Mouse (Mus musculus): ENCODE data around the gene Sgpp1. TPM values are rescaled to one million over a fixed set of nuclear protein-coding genes. Genes with fewer than 3 reads are reported as not detected.

Gene Sgpp1
- total RNA-seq (2021) = 10 to 100 TPM; 25.9 to 27.2 TPM

DNA sequence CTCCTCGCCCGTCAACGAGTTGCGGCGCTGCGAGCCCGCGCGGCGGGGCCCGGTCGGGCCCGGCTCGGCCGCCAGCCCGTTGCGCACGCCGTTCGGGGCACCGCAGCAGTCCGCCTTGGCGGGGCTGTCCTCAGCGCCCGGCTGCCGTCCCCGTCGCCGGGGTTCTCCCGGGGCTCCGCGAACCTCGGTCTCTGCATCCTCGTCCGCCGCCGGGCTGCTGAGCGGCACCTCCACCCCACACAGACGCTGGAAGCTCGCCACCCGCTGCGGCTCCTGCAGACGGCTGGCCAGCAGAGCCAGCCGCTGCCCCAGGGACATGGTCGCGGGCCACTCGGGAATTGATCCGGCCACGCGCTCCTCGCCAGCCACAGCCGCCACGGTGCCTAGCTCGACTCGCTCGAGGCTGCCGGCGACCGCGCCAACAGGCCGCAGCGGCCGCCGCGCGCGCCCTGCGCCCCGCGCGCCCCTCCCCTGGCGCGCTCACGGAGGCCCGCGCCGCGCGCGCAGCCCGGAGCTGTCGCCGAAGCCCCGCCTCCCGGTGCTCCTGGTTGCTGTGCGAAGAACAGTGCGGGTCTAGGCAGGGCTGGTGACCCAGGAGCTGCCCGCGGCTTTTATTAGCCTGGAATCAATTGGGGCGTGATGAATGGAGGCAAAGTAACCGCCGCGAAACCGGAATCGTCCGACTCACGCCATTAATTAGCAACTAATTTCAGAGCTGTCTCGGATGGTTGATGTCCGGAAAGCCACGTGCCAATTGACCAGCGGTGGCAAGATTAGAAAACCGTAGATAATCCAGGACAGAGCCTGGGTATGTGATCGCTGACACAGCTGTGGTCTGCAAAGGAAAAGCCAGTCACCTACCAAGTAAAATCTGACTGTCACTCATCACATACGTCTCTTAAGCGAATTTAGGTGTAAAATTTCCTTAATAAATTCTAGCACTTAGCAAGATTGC, at the start of gene Sgpp1:
Sgpp1 (minus strand) TSS at position 484 of the 955 bp plus-strand sequence.
- intact Hi-C loops (cut with DNase I) = no loop called here
- peak; percentile 82 for DNase-seq

DNA sequence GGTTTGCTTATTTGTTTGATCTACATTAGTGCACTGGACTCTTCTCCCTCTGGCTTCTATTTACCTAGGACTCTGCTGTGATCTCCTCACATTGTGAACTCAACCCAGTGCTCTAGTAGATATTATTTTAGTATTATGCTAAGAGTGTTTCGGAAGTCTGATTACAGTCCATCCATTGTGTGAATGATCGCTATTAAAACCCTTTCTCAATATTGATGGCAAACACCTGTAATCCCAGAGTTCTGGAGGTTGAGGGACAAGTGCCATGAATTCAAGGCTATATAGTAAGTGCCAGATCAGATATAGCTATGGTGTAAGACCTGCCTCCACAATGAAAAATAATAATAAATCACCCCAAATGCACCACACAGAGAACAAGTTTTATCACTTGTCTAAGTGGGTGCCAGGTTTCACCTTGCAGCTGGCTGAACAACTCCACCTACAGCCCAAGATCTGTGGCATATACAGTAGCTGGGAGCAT, 48.8 kb upstream of the Sgpp1 start:
- DNase-seq = no peak
- intact Hi-C loops (cut with DNase I) = no loop called here

GRCm38 (mm10) chr12:75781995-75782394, 46.5 kb upstream of the Sgpp1 start:
- no peak for DNase-seq
- intact Hi-C loops (cut with DNase I) = no loop called here

DNA sequence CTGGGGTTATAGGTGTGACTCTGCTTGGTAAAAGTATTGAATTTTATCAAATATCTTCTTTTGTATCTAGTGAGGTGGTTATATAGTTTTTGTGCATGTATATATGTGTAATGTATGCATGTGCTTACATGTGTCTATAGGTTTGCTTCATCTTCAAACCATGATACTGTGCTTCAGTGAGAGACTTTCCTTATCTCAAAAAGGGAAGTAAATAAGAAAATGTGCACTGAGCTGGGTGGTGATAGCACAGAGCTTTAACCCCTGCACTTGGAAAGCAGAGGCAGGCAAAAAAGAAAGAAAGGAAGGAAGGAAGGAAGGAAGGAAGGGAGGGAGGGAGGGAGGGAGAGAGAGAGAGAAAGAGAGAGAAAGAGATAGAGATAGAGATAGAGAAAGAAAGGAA, 45.9 kb upstream of the Sgpp1 start:
- intact Hi-C loops (cut with DNase I) = no loop called here

GRCm38 (mm10) chr12:75772424-75773034, 37.0 kb upstream of the Sgpp1 start:
- peak; percentile 33 for DNase-seq
- intact Hi-C loops (cut with DNase I) = no loop called here

More for the DNA sequence above, 45.9 kb upstream of the Sgpp1 start:
- no peak for DNase-seq

DNA sequence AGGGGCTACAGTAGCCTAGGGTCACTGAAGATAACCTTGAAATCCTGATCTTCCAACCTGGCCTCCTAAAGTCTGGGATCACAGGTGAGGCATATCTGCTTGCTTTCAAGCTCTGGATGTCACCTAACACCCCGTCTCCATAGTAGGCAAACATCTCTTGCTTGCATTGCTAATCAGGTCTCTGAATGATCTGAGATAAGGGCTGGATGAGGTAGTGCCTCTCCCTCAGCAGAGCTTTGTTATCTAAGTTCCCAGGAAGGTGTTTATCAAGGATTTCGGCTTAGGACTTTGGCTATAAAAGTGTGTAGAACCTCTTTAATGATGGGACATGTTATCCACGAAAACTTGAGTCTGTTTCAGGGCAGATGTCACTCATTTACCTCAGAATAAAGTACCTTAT, 35.9 kb upstream of the Sgpp1 start:
- intact Hi-C loops (cut with DNase I) = no loop called here
- DNase-seq = no peak

GRCm38 (mm10) chr12:75766885-75767317, 31.4 kb upstream of the Sgpp1 start:
- intact Hi-C loops (cut with DNase I) = no loop called here

DNA sequence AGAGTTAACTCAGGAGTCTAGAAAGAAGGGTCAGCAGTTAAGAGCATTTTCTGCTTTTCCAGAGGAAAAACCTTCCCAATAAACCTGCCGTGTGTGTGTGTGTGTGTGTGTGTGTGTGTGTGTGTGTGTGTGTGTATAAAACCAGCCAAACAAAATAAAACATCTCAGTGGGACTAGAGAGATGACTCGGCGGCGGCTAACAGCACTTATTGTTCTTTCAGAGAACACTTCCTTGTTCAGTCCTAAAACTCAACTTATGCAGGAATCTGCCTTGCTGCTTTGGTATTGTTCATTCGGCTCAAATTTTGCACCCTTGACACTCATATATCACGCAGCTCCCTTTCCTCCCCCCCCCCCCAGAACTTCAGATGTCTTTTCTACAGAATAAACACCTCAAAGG, 30.9 kb upstream of the Sgpp1 start:
- DNase-seq = no peak
- intact Hi-C loops (cut with DNase I) = no loop called here

More at GRCm38 (mm10) chr12:75766885-75767317, 31.4 kb upstream of the Sgpp1 start:
- DNase-seq = no peak

GRCm38 (mm10) chr12:75765751-75766150, 30.2 kb upstream of the Sgpp1 start:
- no peak for DNase-seq
- intact Hi-C loops (cut with DNase I) = no loop called here

DNA sequence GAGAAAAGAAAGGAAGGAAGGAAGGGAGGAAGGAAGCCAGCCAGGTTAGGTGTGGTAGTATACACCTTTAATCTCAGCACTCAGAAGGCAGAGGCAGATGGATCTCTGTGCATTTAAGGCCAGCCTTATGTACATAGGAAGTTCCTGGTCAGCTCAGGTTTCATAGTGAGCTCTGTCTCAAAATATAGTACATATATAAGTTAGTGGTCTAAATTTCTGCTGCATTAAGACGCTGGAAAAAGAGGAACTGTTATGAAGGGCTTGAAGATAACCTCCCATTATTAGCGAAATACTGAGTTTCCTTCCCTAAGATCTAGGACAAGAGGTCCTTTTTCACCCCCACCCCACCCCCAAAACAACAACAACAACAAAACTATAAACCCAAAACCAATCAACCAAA, 20.9 kb upstream of the Sgpp1 start:
- intact Hi-C loops (cut with DNase I) = no loop called here
- no peak for DNase-seq

DNA sequence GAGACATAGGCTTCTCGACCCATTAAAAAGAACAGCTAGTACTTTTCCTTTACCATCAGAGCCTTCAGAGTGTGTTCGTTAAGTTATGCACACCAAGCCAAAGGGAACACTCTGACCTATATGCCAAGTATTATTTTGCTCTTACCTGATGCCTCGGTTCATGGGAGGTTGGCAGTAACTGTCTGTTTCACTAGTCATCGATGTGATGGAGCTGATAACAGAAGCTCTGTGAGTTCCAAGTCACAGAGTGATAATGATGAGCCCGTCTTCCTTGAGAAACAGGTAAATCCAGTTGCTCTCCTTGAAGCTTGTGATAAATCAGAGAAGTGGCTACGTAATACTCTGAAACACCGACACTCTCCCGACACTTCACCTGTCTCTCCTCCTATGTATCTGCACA, 18.2 kb upstream of the Sgpp1 start:
- intact Hi-C loops (cut with DNase I) = no loop called here

DNA sequence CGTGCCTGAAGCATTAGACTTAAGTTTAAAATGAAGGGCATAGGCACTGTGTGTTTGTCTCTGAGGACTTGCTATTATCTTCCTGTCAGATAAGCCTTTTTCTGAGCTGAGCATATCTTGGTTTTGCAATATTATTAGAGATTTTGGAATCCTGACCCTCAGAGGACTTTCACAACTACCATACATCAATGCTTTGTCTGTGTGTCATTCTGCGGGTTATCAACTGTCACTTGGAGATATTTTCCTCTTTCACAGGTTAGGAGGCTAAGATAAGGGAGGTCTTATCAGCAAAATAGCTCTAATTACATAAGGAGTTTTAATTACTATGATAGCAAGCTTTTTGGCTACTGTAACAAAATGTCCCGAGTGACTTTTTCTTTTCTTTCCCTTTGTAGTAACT, 16.5 kb upstream of the Sgpp1 start:
- intact Hi-C loops (cut with DNase I) = no loop called here
- DNase-seq = no peak

More for the DNA sequence above, 18.2 kb upstream of the Sgpp1 start:
- no peak for DNase-seq

DNA sequence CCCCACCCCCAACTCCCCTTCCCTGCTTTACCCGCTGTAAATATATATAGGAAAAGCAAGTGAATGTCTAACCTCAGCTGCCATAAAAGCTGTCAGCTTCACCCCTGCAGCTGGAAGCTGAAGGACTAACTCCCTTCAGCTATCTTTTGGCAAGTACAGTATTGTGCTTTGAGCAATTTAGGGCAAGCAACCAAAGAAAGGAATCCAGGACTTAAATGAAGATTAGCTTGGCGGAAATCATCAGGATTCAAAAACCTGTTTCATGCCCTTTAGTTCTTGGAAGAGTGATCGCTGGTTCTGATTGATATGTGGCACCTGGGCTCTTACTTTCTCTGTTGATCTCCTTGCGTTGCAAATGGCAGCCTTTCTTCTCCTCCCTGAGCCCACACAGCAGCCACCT, 13.0 kb upstream of the Sgpp1 start:
- no peak for DNase-seq
- intact Hi-C loops (cut with DNase I) = no loop called here

DNA sequence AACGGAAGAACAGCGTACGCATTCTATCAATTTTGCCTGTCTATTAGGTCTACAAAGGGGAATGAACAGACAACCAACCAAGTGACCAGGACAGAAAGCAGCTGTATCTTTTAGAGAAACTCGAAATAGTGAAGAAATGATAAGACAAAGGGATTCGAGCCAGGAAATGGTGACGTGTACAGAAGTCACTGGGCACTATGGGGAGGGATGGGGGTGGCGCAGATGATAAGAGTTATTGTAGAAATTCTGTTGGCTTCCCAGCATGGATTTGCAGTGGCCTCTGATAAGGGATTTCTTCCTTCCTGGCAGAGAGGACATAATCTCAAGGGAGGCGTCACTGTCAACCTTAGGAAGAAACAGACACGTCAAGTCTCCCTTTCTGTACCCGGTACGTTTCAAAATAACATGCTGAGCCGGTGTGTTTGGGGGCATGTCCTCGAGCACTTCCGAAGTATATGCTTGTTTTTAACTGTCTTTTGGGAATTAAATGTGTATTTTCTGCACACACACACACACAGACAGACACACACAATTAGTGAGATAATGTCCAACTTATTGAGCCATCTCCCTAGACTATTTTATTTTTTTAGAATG, 10.3 kb upstream of the Sgpp1 start:
- no peak for DNase-seq
- intact Hi-C loops (cut with DNase I) = no loop called here

GRCm38 (mm10) chr12:75742101-75742500, 6.6 kb upstream of the Sgpp1 start:
- no peak for DNase-seq

DNA sequence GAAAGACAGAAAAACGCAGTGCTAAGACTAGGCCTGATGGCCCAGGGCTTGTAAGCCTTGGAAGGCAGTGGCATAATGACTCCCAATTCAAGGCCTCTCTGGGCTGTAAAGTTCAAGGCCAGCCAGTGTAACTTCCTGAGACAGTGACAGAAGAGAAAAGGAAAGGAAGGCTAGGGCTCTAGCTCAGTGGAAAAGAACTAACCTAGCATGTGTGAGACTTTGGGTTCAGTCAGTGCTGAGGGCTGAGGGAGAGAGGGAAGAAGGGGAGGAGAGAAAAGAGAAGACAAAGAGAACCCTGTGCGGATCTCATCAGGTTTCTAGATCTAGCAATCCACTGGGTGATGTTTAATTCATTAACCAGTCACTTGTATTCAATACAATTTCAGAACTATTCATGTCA, 5.7 kb upstream of the Sgpp1 start:
- intact Hi-C loops (cut with DNase I) = no loop called here
- DNase-seq = no peak

More at GRCm38 (mm10) chr12:75742101-75742500, 6.6 kb upstream of the Sgpp1 start:
- intact Hi-C loops (cut with DNase I) = no loop called here

DNA sequence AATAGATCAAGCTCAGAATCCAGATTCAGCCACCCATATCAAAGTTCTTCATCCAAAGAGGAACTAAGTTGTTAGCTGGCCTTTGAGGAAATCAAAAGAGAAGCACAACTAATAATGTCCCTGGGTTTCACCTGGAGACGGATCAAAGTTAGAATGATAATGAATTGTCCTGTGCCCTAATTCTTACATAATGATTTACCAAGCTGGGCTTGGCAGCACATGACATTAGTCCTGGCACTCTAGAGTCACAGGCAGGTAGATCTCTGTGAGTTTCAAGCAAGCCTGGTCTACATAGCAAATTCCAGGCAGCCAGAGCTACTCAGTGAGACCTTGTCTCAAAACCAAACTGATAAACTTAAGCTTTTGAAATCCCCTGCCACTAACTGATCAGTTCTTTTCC, 4.9 kb upstream of the Sgpp1 start:
- DNase-seq = no peak
- intact Hi-C loops (cut with DNase I) = no loop called here

GRCm38 (mm10) chr12:75739611-75740010, 4.1 kb upstream of the Sgpp1 start:
- intact Hi-C loops (cut with DNase I) = no loop called here
- no peak for DNase-seq

- intact Hi-C loops (cut with DNase I) = no loop called here
- peak; percentile 10 for DNase-seq
Observed at GRCm38 (mm10) chr12:75736296-75736695, 767 bp upstream of the Sgpp1 start.

DNA sequence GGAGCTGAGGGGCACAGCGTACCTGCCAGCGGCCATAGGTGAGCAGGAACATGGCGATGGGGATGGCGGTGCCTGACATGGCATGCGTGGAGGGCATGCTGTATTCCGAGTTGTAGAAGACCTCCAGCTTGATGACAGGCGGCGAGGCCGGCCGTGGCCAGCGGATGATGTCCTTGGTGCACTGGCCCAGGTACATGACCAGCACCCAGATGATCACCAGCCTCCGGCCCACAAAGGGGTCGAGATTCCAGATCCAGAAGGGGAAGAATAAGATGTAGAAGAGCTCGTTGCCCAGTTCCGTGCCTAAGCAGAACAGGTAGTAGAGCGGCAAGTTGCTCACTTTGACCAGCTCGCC, 661 bp downstream of the Sgpp1 start:
- intact Hi-C loops (cut with DNase I) = no loop called here
- DNase-seq = peak; percentile 27

DNA sequence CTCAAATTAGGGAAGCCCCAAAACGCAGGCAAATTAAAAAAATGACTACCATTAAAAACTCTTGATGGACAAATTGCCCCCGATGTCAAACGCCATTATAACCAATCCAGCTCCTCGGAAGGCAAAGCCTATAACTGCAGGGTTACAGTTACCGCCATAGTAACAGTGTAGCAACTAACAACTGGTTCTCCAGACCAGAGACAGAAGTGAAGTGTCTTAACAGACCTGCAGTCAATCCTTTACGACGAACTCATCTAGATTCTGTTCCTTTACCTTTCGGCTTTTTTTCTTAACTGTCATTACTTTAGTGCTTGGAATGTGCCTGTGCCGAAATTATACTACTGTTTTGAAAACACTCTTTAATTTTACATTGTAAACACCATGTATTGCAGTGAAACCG, 1.4 kb downstream of the Sgpp1 start:
- intact Hi-C loops (cut with DNase I) = no loop called here
- no peak for DNase-seq
